Mouse (Mus musculus) embryo, embryonic 10 days (tissue): ENCODE measurements around the gene Rad9a.
A peak's percentile ranks its signal among the peaks of the same experiment; 100 is the strongest.
"Not testable (repeated sequence)": the region's sequence is repeated elsewhere in the genome, so short reads cannot be mapped to it uniquely, and the experiment has no call there.

Experiments
- DNase-seq: peaks from one replicate; pipeline ENCODE4 v3.0.0-alpha.2; 2015; ENCODE audit warnings: low spot score

Gene Rad9a

GRCm38 (mm10) chr19:4201291-4201909 lies at the start of gene Rad9a:
Rad9a (minus strand) TSS chr19:4201662.
- DNase-seq: peak; percentile 100

GRCm38 (mm10) chr19:4248683-4249082 lies 47.2 kb upstream of the Rad9a start:
- DNase-seq: not testable (repeated sequence)

- DNase-seq: no peak
Measured at GRCm38 (mm10) chr19:4247010-4247409, 45.5 kb upstream of the Rad9a start.

GRCm38 (mm10) chr19:4244775-4245174 lies 43.3 kb upstream of the Rad9a start:
- no peak for DNase-seq

GRCm38 (mm10) chr19:4242416-4242815 lies 41.0 kb upstream of the Rad9a start:
- DNase-seq: no peak

GRCm38 (mm10) chr19:4240247-4240668 lies 38.8 kb upstream of the Rad9a start:
- DNase-seq: peak; percentile 57

GRCm38 (mm10) chr19:4234548-4234947 lies 33.1 kb upstream of the Rad9a start:
- no peak for DNase-seq

GRCm38 (mm10) chr19:4232651-4233050 lies 31.2 kb upstream of the Rad9a start:
- DNase-seq: no peak

GRCm38 (mm10) chr19:4232186-4232572 lies 30.7 kb upstream of the Rad9a start:
- no peak for DNase-seq

- peak; percentile 95 for DNase-seq
Measured at GRCm38 (mm10) chr19:4231253-4232185, 30.1 kb upstream of the Rad9a start, which contains the start of gene Pold4. Pold4 (plus strand) TSS chr19:4231899.

- DNase-seq: no peak
Measured at GRCm38 (mm10) chr19:4230415-4230814, 29.0 kb upstream of the Rad9a start.

- no peak for DNase-seq
Measured at GRCm38 (mm10) chr19:4229451-4230076, 28.1 kb upstream of the Rad9a start.

- DNase-seq: no peak
Measured at GRCm38 (mm10) chr19:4228891-4229290, 27.4 kb upstream of the Rad9a start.

- peak; percentile 89 for DNase-seq
Measured at GRCm38 (mm10) chr19:4227894-4228678, 26.6 kb upstream of the Rad9a start.

GRCm38 (mm10) chr19:4227446-4227845 lies 26.0 kb upstream of the Rad9a start:
- no peak for DNase-seq

- DNase-seq: no peak
Measured at GRCm38 (mm10) chr19:4226779-4227178, 25.3 kb upstream of the Rad9a start.

GRCm38 (mm10) chr19:4222165-4222564 lies 20.7 kb upstream of the Rad9a start:
- no peak for DNase-seq

GRCm38 (mm10) chr19:4220957-4221743 lies 19.7 kb upstream of the Rad9a start:
- no peak for DNase-seq

- no peak for DNase-seq
Measured at GRCm38 (mm10) chr19:4220416-4220815, 19.0 kb upstream of the Rad9a start.

- DNase-seq: no peak
Measured at GRCm38 (mm10) chr19:4219943-4220342, 18.5 kb upstream of the Rad9a start.

GRCm38 (mm10) chr19:4218784-4219183 lies 17.3 kb upstream of the Rad9a start:
- DNase-seq: no peak
